In the genomic region with DNA sequence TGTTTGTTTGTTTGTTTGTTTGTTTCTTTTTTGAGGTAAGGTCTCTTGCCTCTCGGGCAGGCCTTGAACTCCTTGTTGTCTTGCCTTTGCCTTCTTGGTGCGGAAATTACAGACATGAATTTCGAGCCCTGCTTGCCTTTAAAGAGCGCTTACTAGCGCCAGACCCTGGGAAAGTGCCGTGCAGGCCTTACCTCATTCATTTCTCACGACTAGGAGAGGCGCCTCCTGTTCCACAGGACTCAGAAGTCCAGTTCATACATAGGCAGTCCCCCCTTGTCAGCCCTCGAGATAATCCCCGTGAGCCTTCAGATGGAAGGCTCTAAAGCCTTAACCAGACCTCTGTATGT, we compare ENCODE assay signal across 8 mouse cellular contexts. TPM values are rescaled to one million over a fixed set of nuclear protein-coding genes. Genes with fewer than 3 reads are reported as not detected.
DNase-seq lines count a peak whose midpoint lies in the region; ATAC-seq lines count a peak whose summit lies in the region.

No protein-coding gene starts in this region.

- peak overlapping the region; percentile 96 for H3K4me3 ChIP-seq in heart, embryonic 13.5 days
- peak overlapping the region; percentile 99 for H3K4me3 ChIP-seq in embryonic facial prominence, embryonic 12.5 days

- peaks cover 37% of the 10 kb centered on the region for H3K36me3 ChIP-seq in heart, embryonic 13.5 days
- 0 out of 2 replicates have a peak, but pooled peaks cover 4% of the 10 kb centered on the region for H3K36me3 ChIP-seq in embryonic facial prominence, embryonic 12.5 days

- H3K27ac ChIP-seq in heart, embryonic 13.5 days (replicated peaks): peak overlapping the region; percentile 72; the same call in 1 of the 2 replicates
- H3K27ac ChIP-seq in embryonic facial prominence, embryonic 12.5 days: peak overlapping the region; percentile 74; the same call in 1 of the 2 replicates

- intact Hi-C loops in heart, postnatal 14 days (cut with DNase I): no loop called here
- intact Hi-C loops in gastrocnemius, postnatal 14 days (cut with DNase I; ENCODE audit: low total_unique reads): no loop called here

- no peak for DNase-seq in heart, postnatal 14 days
- DNase-seq in ES-CJ7 (ENCODE audit: low read depth, low spot score): peak; percentile 53
- peak; percentile 24 for DNase-seq in kidney, postnatal 14 days
- DNase-seq in neural tube, embryonic 10.5 days (ENCODE audit: extremely low spot score, low spot score): peak; percentile 41
- DNase-seq in layer of hippocampus, adult 9-10 months (ENCODE audit: low spot score): no peak
- DNase-seq in gastrocnemius, postnatal 14 days: no peak

- H3K27me3 ChIP-seq in heart, embryonic 13.5 days (replicated peaks): no peaks in the 10 kb centered on the region
- no peaks in the 10 kb centered on the region for H3K27me3 ChIP-seq in embryonic facial prominence, embryonic 12.5 days

- ATAC-seq in heart, embryonic 13.5 days (ENCODE audit: extremely low read depth, insufficient number of reproducible peaks, low FRiP score, low TSS enrichment): no peak
- no peak for ATAC-seq in embryonic facial prominence, embryonic 12.5 days (ENCODE audit: insufficient number of reproducible peaks, insufficient read depth, low FRiP score, low TSS enrichment)

- 1% methylated on average over 10 of the region's 10 CpGs for WGBS in heart, embryonic 13.5 days
- WGBS in embryonic facial prominence, embryonic 12.5 days: under 1% methylated on average over 10 of the region's 10 CpGs

- H3K4me1 ChIP-seq in heart, embryonic 13.5 days: peaks cover 24% of the 10 kb centered on the region
- peaks cover 18% of the 10 kb centered on the region for H3K4me1 ChIP-seq in embryonic facial prominence, embryonic 12.5 days

- H3K9ac ChIP-seq in heart, embryonic 13.5 days: peak overlapping the region; percentile 97
- H3K9ac ChIP-seq in embryonic facial prominence, embryonic 12.5 days: peak overlapping the region; percentile 91

- peak overlapping the region; percentile 96 for H3K4me2 ChIP-seq in heart, embryonic 13.5 days
- peak overlapping the region; percentile 96 for H3K4me2 ChIP-seq in embryonic facial prominence, embryonic 12.5 days (replicated peaks)

- H3K9me3 ChIP-seq in heart, embryonic 13.5 days: no peaks in the 10 kb centered on the region
- no peaks in the 10 kb centered on the region for H3K9me3 ChIP-seq in embryonic facial prominence, embryonic 12.5 days

RNA-seq across cellular contexts. Expression of gene Nup188, which starts 0.8 kb away (rescaled TPM):
- polyA plus RNA-seq in heart, embryonic 13.5 days (2015; fragmentation: Nextera tagmentation; extraction: Ambion mirVana): 22.2 and 25.7 TPM in 2 replicates
- total RNA-seq in heart, postnatal 14 days (2021): 10 to 100 TPM; 20.9 to 22.1 TPM
- polyA plus RNA-seq in embryonic facial prominence, embryonic 12.5 days (2016; fragmentation: Nextera tagmentation; extraction: Ambion mirVana): 37.2 and 37.4 TPM in 2 replicates
- 10 to 100 TPM; 10.5 to 13.1 TPM for total RNA-seq in gastrocnemius, postnatal 14 days (2021)

RNA-seq across cellular contexts. Expression of gene Dolk, which starts 0.9 kb away (rescaled TPM):
- 27.8 and 30.3 TPM in 2 replicates for polyA plus RNA-seq in heart, embryonic 13.5 days (2015; fragmentation: Nextera tagmentation; extraction: Ambion mirVana)
- 10 to 100 TPM; 24.5 to 24.7 TPM for total RNA-seq in heart, postnatal 14 days (2021)
- polyA plus RNA-seq in embryonic facial prominence, embryonic 12.5 days (2016; fragmentation: Nextera tagmentation; extraction: Ambion mirVana): 29.6 and 31.0 TPM in 2 replicates
- total RNA-seq in gastrocnemius, postnatal 14 days (2021): 10 to 100 TPM; 18.8 to 18.9 TPM

RNA-seq across cellular contexts. Expression of gene Gm28038, which starts 6.2 kb away (rescaled TPM):
- not detected in 2 replicates for polyA plus RNA-seq in heart, embryonic 13.5 days (2015; fragmentation: Nextera tagmentation; extraction: Ambion mirVana)
- 1 to 10 TPM in 1 of 2 experiments, not detected in 1; 2.2 TPM for total RNA-seq in heart, postnatal 14 days (2021)
- not detected in 2 replicates for polyA plus RNA-seq in embryonic facial prominence, embryonic 12.5 days (2016; fragmentation: Nextera tagmentation; extraction: Ambion mirVana)
- total RNA-seq in gastrocnemius, postnatal 14 days (2021): under 1 TPM in 1 of 2 experiments, not detected in 1; 0.90 TPM

RNA-seq across cellular contexts. Expression of gene Phyhd1, which starts 21.0 kb away (rescaled TPM):
- polyA plus RNA-seq in heart, embryonic 13.5 days (2015; fragmentation: Nextera tagmentation; extraction: Ambion mirVana): 7.0 and 8.2 TPM in 2 replicates
- 10 to 100 TPM; 50.1 to 66.9 TPM for total RNA-seq in heart, postnatal 14 days (2021)
- polyA plus RNA-seq in embryonic facial prominence, embryonic 12.5 days (2016; fragmentation: Nextera tagmentation; extraction: Ambion mirVana): 3.5 and 3.8 TPM in 2 replicates
- 10 to 100 TPM; 11.0 to 14.3 TPM for total RNA-seq in gastrocnemius, postnatal 14 days (2021)

RNA-seq across cellular contexts. Expression of gene Gm28035, which starts 46.6 kb away (rescaled TPM):
- polyA plus RNA-seq in heart, embryonic 13.5 days (2015; fragmentation: Nextera tagmentation; extraction: Ambion mirVana): 0.19 and 0.27 TPM in 2 replicates
- 1 to 10 TPM; 4.1 to 4.6 TPM for total RNA-seq in heart, postnatal 14 days (2021)
- polyA plus RNA-seq in embryonic facial prominence, embryonic 12.5 days (2016; fragmentation: Nextera tagmentation; extraction: Ambion mirVana): 0.09 and 0.14 TPM in 2 replicates
- total RNA-seq in gastrocnemius, postnatal 14 days (2021): 1 to 10 TPM in 1 of 2 experiments, under 1 TPM in 1; 0.59 to 1.7 TPM

Comparison
In these comparisons a context has a peak if more than half of its experiments do, and no peak if none do; other contexts are left out.
1. DNase-seq: peak in ES-CJ7 (single experiment), kidney, postnatal 14 days (single experiment) and neural tube, embryonic 10.5 days (single experiment); none in heart, postnatal 14 days (0 of 2), layer of hippocampus, adult 9-10 months (single experiment) and gastrocnemius, postnatal 14 days (single experiment).